Mouse (Mus musculus): ENCODE measurements at regions not wholly inside any gene's neighbourhood (a gene's known extent, or its start where the extent isn't known, plus 50 kb on each side); places are given as distances from the start of the nearest gene placed in this dataset.

GRCm38 (mm10) chr13:53846221-53846620, 209.3 kb downstream of the Drd1 start:
- Histone ChIP-seq H3K4me3 (ENCODE audit: low read depth, low read length) (no peak overlapping the region), H3K27ac (ENCODE audit: low read length) (no peak overlapping the region), H3K36me3 (ENCODE audit: control insufficient read depth, insufficient read depth) (no peaks in the 10 kb centered on the region), H3K4me1 (ENCODE audit: control insufficient read depth, low read depth, low read length) (no peaks in the 10 kb centered on the region), H3K9me3 (replicated peaks; ENCODE audit: control insufficient read depth, low read length) (no peaks in the 10 kb centered on the region), H3K4me2 (ENCODE audit: low read depth, low read length) (no peak overlapping the region), H3K9ac (ENCODE audit: low read depth, low read length) (no peak overlapping the region), H3K27me3 (ENCODE audit: control insufficient read depth, insufficient read depth, low read depth, low read length) (no peaks in the 10 kb centered on the region)
- 71% methylated on average over 5 of the region's 5 CpGs for WGBS (ENCODE audit: insufficient replicate concordance)
- no peak for ATAC-seq (ENCODE audit: low read depth)

- no peak for ATAC-seq (ENCODE audit: low read depth)
- Histone ChIP-seq H3K4me3 (ENCODE audit: low read depth, low read length) (no peak overlapping the region), H3K36me3 (ENCODE audit: control insufficient read depth, insufficient read depth) (no peaks in the 10 kb centered on the region), H3K9me3 (replicated peaks; ENCODE audit: control insufficient read depth, low read length) (no peaks in the 10 kb centered on the region), H3K9ac (ENCODE audit: low read depth, low read length) (no peak overlapping the region), H3K4me2 (ENCODE audit: low read depth, low read length) (no peak overlapping the region), H3K4me1 (ENCODE audit: control insufficient read depth, low read depth, low read length) (no peaks in the 10 kb centered on the region), H3K27me3 (ENCODE audit: control insufficient read depth, insufficient read depth, low read depth, low read length) (no peaks in the 10 kb centered on the region), H3K27ac (ENCODE audit: low read length) (no peak overlapping the region)
- 73% methylated on average over 14 of the region's 14 CpGs for WGBS (ENCODE audit: insufficient replicate concordance)
Measured at GRCm38 (mm10) chr13:53845786-53846185, 209.7 kb downstream of the Drd1 start.

GRCm38 (mm10) chr13:53825957-53826580, 229.4 kb downstream of the Drd1 start:
- H3K4me3 ChIP-seq (ENCODE audit: low read depth, low read length), result no peak overlapping the region
- H3K4me1 ChIP-seq (ENCODE audit: control insufficient read depth, low read depth, low read length), result no peaks in the 10 kb centered on the region
- H3K27me3 ChIP-seq (ENCODE audit: control insufficient read depth, insufficient read depth, low read depth, low read length), result no peaks in the 10 kb centered on the region
- no peak overlapping the region for H3K4me2 ChIP-seq (ENCODE audit: low read depth, low read length)
- no peaks in the 10 kb centered on the region for H3K9me3 ChIP-seq (replicated peaks; ENCODE audit: control insufficient read depth, low read length)
- H3K36me3 ChIP-seq (ENCODE audit: control insufficient read depth, insufficient read depth), result no peaks in the 10 kb centered on the region
- no peak overlapping the region for H3K9ac ChIP-seq (ENCODE audit: low read depth, low read length)
- ATAC-seq (ENCODE audit: low read depth), result no peak
- no peak overlapping the region for H3K27ac ChIP-seq (ENCODE audit: low read length)
- 49% methylated on average over 8 of the region's 8 CpGs for WGBS (ENCODE audit: insufficient replicate concordance)

- 49% methylated on average over 8 of the region's 8 CpGs for WGBS (ENCODE audit: insufficient replicate concordance)
- ATAC-seq (ENCODE audit: low read depth), result no peak
- Histone ChIP-seq H3K27me3 (ENCODE audit: control insufficient read depth, insufficient read depth, low read depth, low read length) (no peaks in the 10 kb centered on the region), H3K27ac (ENCODE audit: low read length) (no peak overlapping the region), H3K36me3 (ENCODE audit: control insufficient read depth, insufficient read depth) (no peaks in the 10 kb centered on the region), H3K9ac (ENCODE audit: low read depth, low read length) (no peak overlapping the region), H3K4me1 (ENCODE audit: control insufficient read depth, low read depth, low read length) (no peaks in the 10 kb centered on the region), H3K4me3 (ENCODE audit: low read depth, low read length) (no peak overlapping the region), H3K4me2 (ENCODE audit: low read depth, low read length) (no peak overlapping the region), H3K9me3 (replicated peaks; ENCODE audit: control insufficient read depth, low read length) (no peaks in the 10 kb centered on the region)
Measured at GRCm38 (mm10) chr13:53822061-53822460, 233.4 kb downstream of the Drd1 start.

- H3K36me3 ChIP-seq (ENCODE audit: control insufficient read depth, insufficient read depth), result no peaks in the 10 kb centered on the region
- H3K27ac ChIP-seq (ENCODE audit: low read length), result no peak overlapping the region
- H3K27me3 ChIP-seq (ENCODE audit: control insufficient read depth, insufficient read depth, low read depth, low read length), result no peaks in the 10 kb centered on the region
- ATAC-seq (ENCODE audit: low read depth), result no peak
- WGBS (ENCODE audit: insufficient replicate concordance), result 63% methylated on average over 7 of the region's 7 CpGs
- H3K4me3 ChIP-seq (ENCODE audit: low read depth, low read length), result no peak overlapping the region
- H3K4me2 ChIP-seq (ENCODE audit: low read depth, low read length), result no peak overlapping the region
- H3K9ac ChIP-seq (ENCODE audit: low read depth, low read length), result no peak overlapping the region
- H3K4me1 ChIP-seq (ENCODE audit: control insufficient read depth, low read depth, low read length), result no peaks in the 10 kb centered on the region
- H3K9me3 ChIP-seq (replicated peaks; ENCODE audit: control insufficient read depth, low read length), result no peaks in the 10 kb centered on the region
Measured at GRCm38 (mm10) chr13:53815629-53816028, 239.9 kb downstream of the Drd1 start.

- 62% methylated on average over 9 of the region's 9 CpGs for WGBS (ENCODE audit: insufficient replicate concordance)
- Histone ChIP-seq H3K9ac (ENCODE audit: low read depth, low read length) (no peak overlapping the region), H3K9me3 (replicated peaks; ENCODE audit: control insufficient read depth, low read length) (no peaks in the 10 kb centered on the region), H3K36me3 (ENCODE audit: control insufficient read depth, insufficient read depth) (no peaks in the 10 kb centered on the region), H3K27me3 (ENCODE audit: control insufficient read depth, insufficient read depth, low read depth, low read length) (no peaks in the 10 kb centered on the region), H3K4me1 (ENCODE audit: control insufficient read depth, low read depth, low read length) (no peaks in the 10 kb centered on the region), H3K27ac (ENCODE audit: low read length) (no peak overlapping the region), H3K4me2 (ENCODE audit: low read depth, low read length) (no peak overlapping the region), H3K4me3 (ENCODE audit: low read depth, low read length) (no peak overlapping the region)
- no peak for ATAC-seq (ENCODE audit: low read depth)
Measured at GRCm38 (mm10) chr13:53814088-53814487, 241.4 kb downstream of the Drd1 start.

GRCm38 (mm10) chr13:53811862-53812261, 243.6 kb downstream of the Drd1 start:
- H3K9me3 ChIP-seq (replicated peaks; ENCODE audit: control insufficient read depth, low read length), result no peaks in the 10 kb centered on the region
- H3K27me3 ChIP-seq (ENCODE audit: control insufficient read depth, insufficient read depth, low read depth, low read length), result no peaks in the 10 kb centered on the region
- no peak for ATAC-seq (ENCODE audit: low read depth)
- no peak overlapping the region for H3K9ac ChIP-seq (ENCODE audit: low read depth, low read length)
- 17% methylated on average over 4 of the region's 4 CpGs for WGBS (ENCODE audit: insufficient replicate concordance)
- no peak overlapping the region for H3K27ac ChIP-seq (ENCODE audit: low read length)
- no peak overlapping the region for H3K4me3 ChIP-seq (ENCODE audit: low read depth, low read length)
- no peaks in the 10 kb centered on the region for H3K36me3 ChIP-seq (ENCODE audit: control insufficient read depth, insufficient read depth)
- H3K4me2 ChIP-seq (ENCODE audit: low read depth, low read length), result no peak overlapping the region
- H3K4me1 ChIP-seq (ENCODE audit: control insufficient read depth, low read depth, low read length), result no peaks in the 10 kb centered on the region

GRCm38 (mm10) chr13:53811151-53811550, 244.4 kb downstream of the Drd1 start:
- ATAC-seq (ENCODE audit: low read depth), result no peak
- H3K27me3 ChIP-seq (ENCODE audit: control insufficient read depth, insufficient read depth, low read depth, low read length), result no peaks in the 10 kb centered on the region

GRCm38 (mm10) chr13:53807791-53808525, 247.5 kb downstream of the Drd1 start:
- H3K9me3 ChIP-seq (replicated peaks; ENCODE audit: control insufficient read depth, low read length), result no peaks in the 10 kb centered on the region
- WGBS (ENCODE audit: insufficient replicate concordance), result 49% methylated on average over 13 of the region's 13 CpGs
- H3K9ac ChIP-seq (ENCODE audit: low read depth, low read length), result no peak overlapping the region
- H3K27ac ChIP-seq (ENCODE audit: low read length), result no peak overlapping the region
- H3K27me3 ChIP-seq (ENCODE audit: control insufficient read depth, insufficient read depth, low read depth, low read length), result no peaks in the 10 kb centered on the region
- H3K36me3 ChIP-seq (ENCODE audit: control insufficient read depth, insufficient read depth), result no peaks in the 10 kb centered on the region
- H3K4me2 ChIP-seq (ENCODE audit: low read depth, low read length), result no peak overlapping the region
- H3K4me1 ChIP-seq (ENCODE audit: control insufficient read depth, low read depth, low read length), result no peaks in the 10 kb centered on the region
- ATAC-seq (ENCODE audit: low read depth), result no peak
- no peak overlapping the region for H3K4me3 ChIP-seq (ENCODE audit: low read depth, low read length)

More at GRCm38 (mm10) chr13:53811151-53811550, 244.4 kb downstream of the Drd1 start:
- H3K9me3 ChIP-seq (replicated peaks; ENCODE audit: control insufficient read depth, low read length), result no peaks in the 10 kb centered on the region
- no peak overlapping the region for H3K4me3 ChIP-seq (ENCODE audit: low read depth, low read length)
- no peak overlapping the region for H3K27ac ChIP-seq (ENCODE audit: low read length)
- no peak overlapping the region for H3K9ac ChIP-seq (ENCODE audit: low read depth, low read length)
- no peaks in the 10 kb centered on the region for H3K4me1 ChIP-seq (ENCODE audit: control insufficient read depth, low read depth, low read length)
- 65% methylated on average over 8 of the region's 8 CpGs for WGBS (ENCODE audit: insufficient replicate concordance)
- H3K4me2 ChIP-seq (ENCODE audit: low read depth, low read length), result no peak overlapping the region
- no peaks in the 10 kb centered on the region for H3K36me3 ChIP-seq (ENCODE audit: control insufficient read depth, insufficient read depth)

Data from liver, embryonic 16.5 days (tissue).